Mouse (Mus musculus) urinary bladder, postnatal 10 days (tissue): ENCODE measurements around the gene Btbd35f8.
"Not testable (repeated sequence)": the region's sequence is repeated elsewhere in the genome, so short reads cannot be mapped to it uniquely, and the experiment has no call there.

Experiments used
- DNase-seq: peaks from one replicate; pipeline ENCODE4 v3.0.0; 2022; ENCODE audit warnings: low spot score

Btbd35f8 gene

DNA sequence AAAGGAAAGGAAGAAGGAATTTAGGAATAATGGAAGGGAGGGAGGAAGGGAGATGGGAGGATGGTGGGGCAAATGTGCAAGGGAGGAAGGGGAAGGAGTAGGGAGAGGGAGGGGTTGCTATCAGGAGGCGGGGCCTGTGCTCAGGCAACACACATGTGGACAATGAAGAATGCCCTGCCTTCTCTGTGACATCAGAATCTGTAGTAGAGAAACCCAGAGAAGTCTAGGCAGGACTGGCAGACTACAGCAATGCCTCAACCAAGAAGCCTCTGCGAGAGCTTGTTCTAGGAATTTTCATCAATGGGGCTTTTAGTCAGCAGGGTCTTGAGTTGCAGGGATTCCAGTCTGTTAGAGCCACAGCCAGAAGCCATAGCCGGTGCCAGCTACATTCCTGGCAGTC is at the start of gene Btbd35f8:
Gene Btbd35f8, plus strand, starts transcription at position 301 of the 400 bp plus-strand sequence.
- DNase-seq = not testable (repeated sequence)
